Mouse (Mus musculus) layer of hippocampus, postnatal 25 days (tissue): ENCODE data around the gene Plcg2. TPM values are rescaled to one million over a fixed set of nuclear protein-coding genes. Genes with fewer than 3 reads are reported as not detected.

ENCODE experiments used
- DNase-seq, 2 experiments: peaks; one replicate each; pipeline ENCODE4 v3.0.0; 2022; ENCODE audit warnings: mixed read lengths in 2 of 2, low spot score in 1 of 2; ENCODE audit errors: extremely low spot score in 1 of 2
- total RNA-seq, 2 experiments: library from RNA; stranded (reverse); gene quantifications; 2 replicates each; pipeline ENCODE4 v1.2.3; 2021

The Plcg2 gene
- 1 to 10 TPM; 3.8 to 4.0 TPM for total RNA-seq

GRCm38 (mm10) chr8:117498179-117498914 lies at the start of gene Plcg2:
Plcg2 (plus strand) TSS chr8:117498291.
- peak in 1 of 2 experiments; percentile 14 for DNase-seq

- peak in 1 of 2 experiments; percentile 32 for DNase-seq
Measured at GRCm38 (mm10) chr8:117451072-117451471, 47.0 kb upstream of the Plcg2 start.

GRCm38 (mm10) chr8:117453974-117454373 lies 44.1 kb upstream of the Plcg2 start:
- no peak for DNase-seq

GRCm38 (mm10) chr8:117454516-117455116 lies 43.5 kb upstream of the Plcg2 start:
- DNase-seq: no peak

- no peak for DNase-seq
Measured at GRCm38 (mm10) chr8:117455701-117456100, 42.4 kb upstream of the Plcg2 start.

GRCm38 (mm10) chr8:117458440-117458839 lies 39.7 kb upstream of the Plcg2 start:
- no peak for DNase-seq

- DNase-seq: no peak
Measured at GRCm38 (mm10) chr8:117462701-117463284, 35.3 kb upstream of the Plcg2 start.

- peak in 1 of 2 experiments; percentile 42 for DNase-seq
Measured at GRCm38 (mm10) chr8:117464525-117464924, 33.6 kb upstream of the Plcg2 start.

- DNase-seq: peak in 1 of 2 experiments; percentile 59
Measured at GRCm38 (mm10) chr8:117465250-117465649, 32.8 kb upstream of the Plcg2 start.

GRCm38 (mm10) chr8:117467466-117467865 lies 30.6 kb upstream of the Plcg2 start:
- no peak for DNase-seq

GRCm38 (mm10) chr8:117469431-117470341 lies 28.4 kb upstream of the Plcg2 start:
- DNase-seq: no peak

- DNase-seq: peak; percentile 67 to 69
Measured at GRCm38 (mm10) chr8:117470342-117470781, 27.7 kb upstream of the Plcg2 start.

- DNase-seq: peak; percentile 66 to 89
Measured at GRCm38 (mm10) chr8:117471174-117471573, 26.9 kb upstream of the Plcg2 start.

GRCm38 (mm10) chr8:117471655-117472054 lies 26.4 kb upstream of the Plcg2 start:
- DNase-seq: no peak

- DNase-seq: no peak
Measured at GRCm38 (mm10) chr8:117472332-117472731, 25.8 kb upstream of the Plcg2 start.

GRCm38 (mm10) chr8:117474944-117475343 lies 23.1 kb upstream of the Plcg2 start:
- DNase-seq: peak; percentile 87 to 98

GRCm38 (mm10) chr8:117475819-117476218 lies 22.3 kb upstream of the Plcg2 start:
- DNase-seq: no peak

- no peak for DNase-seq
Measured at GRCm38 (mm10) chr8:117478082-117478481, 20.0 kb upstream of the Plcg2 start.

- DNase-seq: no peak
Measured at GRCm38 (mm10) chr8:117479996-117480395, 18.1 kb upstream of the Plcg2 start.

- DNase-seq: no peak
Measured at GRCm38 (mm10) chr8:117480516-117480915, 17.6 kb upstream of the Plcg2 start.
